Mouse (Mus musculus): Measurements from ENCODE around the gene Agap1.

- TF ChIP-seq CTCF (IDR thresholded peaks at IDR 0.05; ENCODE audit: borderline replicate concordance, extremely low read depth, insufficient read depth, insufficient read length) = no peak
- TF ChIP-seq POLR2A (IDR thresholded peaks at IDR 0.05; ENCODE audit: borderline replicate concordance, extremely low read depth, insufficient read depth, insufficient read length, poor library complexity, severe bottlenecking) = no peak
Measured at GRCm38 (mm10) chr1:89700166-89700565, 245.6 kb downstream of the Agap1 start.

Measured in brain, embryonic 14.5 days (tissue).